Mouse (Mus musculus) forelimb bud, embryonic 11.5 days (tissue): ENCODE data around the gene 4933405L10Rik.

Source experiments
- DNase-seq: peaks from one replicate; pipeline ENCODE4 v3.0.0-alpha.2; 2012; ENCODE audit warnings: low read depth, low spot score

The 4933405L10Rik gene

GRCm38 (mm10) chr8:105700966-105701824 is 6.3 kb upstream of the 4933405L10Rik start, which contains the start of the genes Acd and Pard6a:
Gene Acd (minus strand): TSS chr8:105701102.
Gene Pard6a (plus strand): TSS chr8:105701148.
- peak; percentile 95 for DNase-seq

- DNase-seq = peak; percentile 2
These were observed 5.5 kb upstream of the 4933405L10Rik start for GRCm38 (mm10) chr8:105702001-105702401.

GRCm38 (mm10) chr8:105702731-105703415 is 4.6 kb upstream of the 4933405L10Rik start:
- DNase-seq = no peak

DNA sequence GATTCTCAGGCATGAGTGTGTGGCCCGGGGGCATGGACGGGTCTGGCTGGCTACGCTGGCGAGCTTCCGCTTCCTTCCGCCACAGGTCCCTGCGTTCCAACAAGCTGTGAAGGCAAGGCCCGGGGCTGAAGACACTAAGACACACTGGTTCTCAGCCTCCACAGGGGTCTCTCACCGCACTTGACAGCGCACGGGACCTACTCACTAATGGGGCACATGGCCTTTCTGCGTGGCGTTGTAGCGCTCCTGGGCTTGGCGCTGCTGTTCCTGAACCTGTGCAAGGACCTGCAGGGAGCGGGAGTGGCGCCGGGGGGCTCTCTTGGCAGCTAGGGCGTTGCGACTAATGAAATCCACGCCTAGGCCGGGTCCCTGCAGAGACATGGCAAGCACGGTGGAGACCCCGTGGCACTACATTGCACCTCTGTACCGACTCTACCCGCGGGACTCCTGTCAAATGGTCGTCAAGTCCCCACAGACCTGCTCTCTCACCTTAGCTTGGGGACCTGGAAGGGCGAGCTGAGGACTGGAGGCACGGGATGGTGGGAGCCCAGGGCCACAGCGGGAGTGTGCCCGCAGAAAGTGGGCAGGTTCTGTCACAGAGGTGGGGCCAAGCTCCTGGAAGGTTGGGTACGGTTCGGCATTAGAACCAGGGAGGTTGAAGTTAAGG is 3.2 kb upstream of the 4933405L10Rik start:
- DNase-seq = no peak

DNA sequence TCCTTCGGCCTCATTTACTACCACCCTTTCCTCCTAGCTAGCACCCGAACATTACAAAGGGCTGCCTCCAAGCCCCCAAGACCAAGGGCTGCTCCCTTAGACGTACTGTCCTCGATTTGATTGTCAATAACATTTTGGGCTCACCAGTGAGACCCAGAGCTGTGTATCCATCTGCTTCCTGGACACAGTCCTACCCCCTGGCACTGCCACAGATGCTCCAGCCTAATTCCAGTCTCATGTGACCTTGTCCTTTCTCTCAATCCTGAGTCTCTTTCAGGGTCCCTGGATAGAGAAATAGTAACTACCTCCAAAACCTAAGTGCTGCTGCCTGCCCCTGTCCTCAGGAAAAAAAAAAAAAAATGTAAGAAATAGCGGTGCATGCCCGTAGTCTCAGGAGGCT is 2.5 kb upstream of the 4933405L10Rik start:
- DNase-seq = no peak

DNA sequence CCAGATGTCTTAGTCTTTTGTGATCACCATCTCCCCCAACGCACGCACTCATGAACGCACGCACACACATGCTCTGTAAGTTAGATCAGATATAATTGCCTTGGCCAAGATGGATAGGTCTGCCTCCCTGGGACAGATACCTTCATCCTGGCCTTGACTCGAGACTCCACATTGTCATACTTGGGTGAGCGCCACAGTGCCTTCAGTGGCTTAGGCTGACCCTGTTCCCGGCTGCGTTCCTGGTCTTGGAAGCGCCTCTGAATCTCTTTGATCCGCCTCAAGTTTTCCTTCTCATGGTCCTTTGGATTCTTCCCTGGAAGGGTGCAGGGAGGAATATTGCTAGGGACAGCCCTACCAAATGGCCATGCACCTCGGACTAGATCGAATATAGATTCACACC is 1.0 kb upstream of the 4933405L10Rik start:
- DNase-seq = no peak

GRCm38 (mm10) chr8:105708675-105709074 is 1.2 kb downstream of the 4933405L10Rik start:
- no peak for DNase-seq

GRCm38 (mm10) chr8:105709317-105709716 is 1.9 kb downstream of the 4933405L10Rik start:
- no peak for DNase-seq

DNA sequence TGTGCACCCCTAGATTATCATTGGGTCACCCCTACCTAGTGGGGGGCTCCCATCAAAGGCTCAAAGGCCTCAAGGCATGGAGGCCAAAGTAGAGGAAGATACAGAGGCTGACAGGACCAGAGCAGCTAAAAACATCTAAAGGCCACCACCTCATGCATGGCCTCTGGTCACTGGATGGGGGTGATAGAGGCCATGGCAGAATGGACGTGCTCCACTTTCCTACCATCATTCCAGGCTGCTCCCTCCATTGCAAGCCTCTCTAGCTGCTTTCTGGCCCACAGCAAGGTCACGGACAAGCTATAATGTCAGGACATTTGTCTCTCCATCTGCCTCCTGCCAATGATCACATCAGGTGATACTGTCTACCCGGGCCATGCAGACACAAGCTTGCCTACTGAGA is 4.8 kb downstream of the 4933405L10Rik start:
- DNase-seq = no peak

GRCm38 (mm10) chr8:105714139-105714538 is 6.7 kb downstream of the 4933405L10Rik start:
- peak; percentile 89 for DNase-seq

DNA sequence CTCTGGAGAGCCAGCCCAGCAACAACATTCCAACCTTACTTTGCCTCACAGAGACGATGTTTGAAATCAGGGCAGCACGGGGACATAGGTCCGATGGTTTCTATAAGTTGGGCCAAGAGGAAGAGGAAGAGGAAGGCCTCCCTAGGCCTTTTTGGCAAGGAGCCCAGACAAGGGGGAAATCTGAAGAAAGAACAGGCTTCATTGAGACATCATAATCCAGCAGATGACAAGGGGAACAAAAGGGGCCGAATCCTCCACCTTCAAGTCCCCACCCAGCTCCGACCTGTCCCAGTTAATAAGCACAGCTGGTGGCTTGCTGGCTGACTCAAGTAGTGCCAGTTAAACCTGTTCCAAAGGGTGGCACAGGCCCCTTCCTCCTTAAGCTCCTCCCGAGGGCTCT is 7.6 kb downstream of the 4933405L10Rik start:
- DNase-seq = no peak

- no peak for DNase-seq
These were observed 9.0 kb downstream of the 4933405L10Rik start for GRCm38 (mm10) chr8:105716302-105716945.

DNA sequence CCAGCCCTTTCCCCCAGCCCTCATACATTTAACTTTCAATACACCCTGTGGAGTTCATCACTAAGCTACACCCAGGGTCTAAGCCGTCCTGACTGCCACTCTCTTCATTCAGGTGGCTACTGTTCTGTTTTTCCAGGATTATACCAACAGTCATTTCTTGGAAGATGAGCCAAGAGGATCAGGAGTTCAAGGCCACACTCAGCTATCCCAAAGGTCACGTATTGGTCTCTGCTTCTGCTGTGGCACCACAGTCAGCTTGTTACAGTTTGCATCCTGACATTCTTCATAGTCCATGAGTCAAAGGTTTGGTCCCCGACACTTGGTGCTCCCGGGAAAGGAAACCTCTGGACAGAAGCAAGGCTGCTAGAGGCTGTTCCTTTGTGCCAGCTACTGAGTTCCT is 12.2 kb downstream of the 4933405L10Rik start:
- no peak for DNase-seq

GRCm38 (mm10) chr8:105722861-105723260 is 15.4 kb downstream of the 4933405L10Rik start:
- DNase-seq = no peak

DNA sequence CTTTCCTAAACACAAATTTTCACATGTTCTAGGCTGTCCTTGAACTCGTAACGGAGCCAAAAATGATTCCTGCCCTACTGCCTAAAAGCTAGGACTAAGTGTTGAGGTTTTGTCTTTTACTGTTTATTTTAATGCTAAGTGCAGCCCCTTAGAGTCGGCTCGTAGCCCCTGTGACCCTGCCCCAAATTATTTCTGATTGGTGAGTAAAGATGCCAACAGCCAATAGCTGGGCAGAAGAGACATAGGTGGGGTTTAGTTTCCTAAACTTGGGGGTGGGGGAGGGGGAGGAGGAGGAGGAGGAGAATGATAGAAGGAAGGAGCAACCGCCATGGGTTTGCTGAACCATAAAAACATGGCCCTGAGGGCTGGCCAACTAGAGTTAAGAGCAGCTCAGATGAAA is 18.3 kb downstream of the 4933405L10Rik start:
- DNase-seq = no peak

DNA sequence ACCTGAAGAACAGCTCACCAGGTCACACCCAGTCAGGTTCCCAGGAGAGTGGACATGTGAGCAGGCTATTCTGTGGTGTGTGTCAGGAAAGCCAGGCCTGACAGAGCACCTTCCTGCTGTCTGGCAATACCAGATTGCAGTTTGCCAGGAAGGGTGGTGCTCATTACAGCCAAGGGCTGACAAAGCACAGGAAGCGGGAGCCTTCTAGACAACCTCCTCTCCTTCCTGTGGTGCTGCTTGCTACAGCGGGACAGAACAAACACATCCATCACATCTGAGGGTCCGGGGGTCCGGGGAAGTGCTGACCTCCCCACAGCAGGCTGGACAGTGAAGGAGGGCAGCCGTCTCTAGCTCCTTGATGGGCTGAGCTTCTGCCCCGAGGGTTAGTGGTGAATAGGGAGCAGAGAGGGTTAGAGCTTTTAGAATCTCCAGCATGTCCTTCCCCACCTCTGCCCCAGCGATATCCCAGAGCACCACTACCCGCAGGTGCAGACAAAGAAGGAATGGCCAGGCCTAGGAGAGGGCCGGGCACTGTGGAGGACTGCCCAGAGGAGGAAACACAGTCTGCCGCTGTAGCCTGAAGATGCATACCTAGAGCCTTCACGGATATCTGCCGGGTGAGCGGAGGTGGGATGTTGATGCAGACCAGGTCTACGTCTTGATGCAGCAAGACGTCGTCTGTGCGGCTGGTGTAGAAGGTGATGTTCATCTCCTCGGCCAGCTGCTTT is 20.1 kb downstream of the 4933405L10Rik start:
- no peak for DNase-seq

- no peak for DNase-seq
These were observed 24.7 kb downstream of the 4933405L10Rik start for GRCm38 (mm10) chr8:105732186-105732585.

DNA sequence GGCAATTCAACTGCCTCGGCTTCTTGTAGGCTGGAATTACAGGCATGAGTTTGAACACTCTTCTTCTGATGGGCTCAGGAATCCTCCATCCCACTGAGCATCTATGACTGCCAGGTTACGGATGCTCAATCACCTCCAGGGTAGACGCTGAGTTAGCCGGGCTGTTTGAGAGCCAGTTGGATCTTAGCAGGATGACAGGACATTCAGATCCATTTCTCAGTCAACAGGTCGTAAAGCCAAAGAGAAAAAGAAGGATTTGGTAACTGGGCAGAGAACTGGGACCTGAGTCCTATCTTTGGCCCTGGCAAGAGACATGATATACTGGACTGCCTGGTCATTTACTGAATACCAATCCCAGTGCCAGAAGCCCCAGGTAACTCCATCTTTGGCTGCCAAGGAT is 31.8 kb downstream of the 4933405L10Rik start:
- DNase-seq = no peak

DNA sequence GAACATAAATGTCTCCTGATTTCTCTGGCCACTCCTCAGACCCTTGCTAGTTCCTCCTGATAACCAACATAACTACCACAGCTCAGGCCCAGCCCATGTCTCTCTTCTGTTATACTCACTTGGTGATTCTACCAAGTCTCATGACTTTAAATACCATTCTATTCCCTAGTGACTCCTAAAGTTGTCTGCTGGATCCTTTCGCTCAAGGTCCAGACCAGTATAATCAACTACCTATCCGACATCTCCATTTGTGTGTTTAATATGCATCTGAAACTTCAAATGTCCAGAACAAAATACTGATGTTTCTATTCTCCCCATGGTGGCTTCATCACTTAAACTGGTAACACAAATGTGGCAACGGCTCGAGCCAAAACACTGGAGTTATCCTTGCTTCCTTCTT is 35.8 kb downstream of the 4933405L10Rik start:
- DNase-seq = no peak

GRCm38 (mm10) chr8:105750606-105751005 is 43.2 kb downstream of the 4933405L10Rik start:
- peak; percentile 13 for DNase-seq

GRCm38 (mm10) chr8:105753916-105754315 is 46.5 kb downstream of the 4933405L10Rik start:
- no peak for DNase-seq
